Mouse (Mus musculus): ENCODE measurements around the gene Ephb1. TPM values are rescaled to one million over a fixed set of nuclear protein-coding genes. Genes with fewer than 3 reads are reported as not detected.

Ephb1 gene
- polyA plus RNA-seq, 1 experiment, result 3.0 TPM

DNA sequence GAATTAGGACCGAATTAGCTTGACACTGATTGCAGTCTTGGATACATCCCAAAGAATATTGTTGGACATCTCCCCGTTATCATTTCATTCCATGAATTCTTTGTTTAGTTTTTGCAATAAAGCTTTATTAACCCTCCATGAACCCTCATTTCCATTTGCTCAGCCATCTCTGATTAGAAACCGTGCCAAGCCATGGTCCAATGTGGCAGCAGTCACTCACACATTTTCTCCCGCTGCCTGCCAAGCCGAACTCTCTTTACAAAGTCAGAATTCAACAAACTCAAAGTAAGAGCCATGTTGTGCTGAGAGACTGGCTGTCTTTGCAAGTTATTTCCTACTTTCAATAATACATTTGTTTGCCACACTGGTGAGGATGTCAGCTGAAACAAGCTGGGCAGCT is 84.0 kb downstream of the Ephb1 start:
- no peak overlapping the region for H3K4me3 ChIP-seq (ENCODE audit: control insufficient read depth, low read depth, low read length)
- TF ChIP-seq CTCF (IDR thresholded peaks at IDR 0.05; ENCODE audit: control insufficient read depth, insufficient read depth, insufficient replicate concordance, low read depth, low read length), result no peak
- TF ChIP-seq POLR2A (IDR thresholded peaks at IDR 0.05; ENCODE audit: control insufficient read depth, low read depth, low read length), result no peak
- H3K4me1 ChIP-seq (ENCODE audit: control insufficient read depth, insufficient read depth, low read length), result peaks cover 14% of the 10 kb centered on the region
- H3K27ac ChIP-seq (ENCODE audit: control insufficient read depth, insufficient read depth, low read depth, low read length), result no peak overlapping the region
- H3K27me3 ChIP-seq (ENCODE audit: control insufficient read depth, insufficient read depth, low read length), result no peaks in the 10 kb centered on the region
- H3K36me3 ChIP-seq (ENCODE audit: control insufficient read depth, insufficient read depth, low read length), result no peaks in the 10 kb centered on the region

- peaks cover 9% of the 10 kb centered on the region for H3K4me1 ChIP-seq (ENCODE audit: control insufficient read depth, insufficient read depth, low read length)
- TF ChIP-seq CTCF (IDR thresholded peaks at IDR 0.05; ENCODE audit: control insufficient read depth, insufficient read depth, insufficient replicate concordance, low read depth, low read length), result no peak
- TF ChIP-seq POLR2A (IDR thresholded peaks at IDR 0.05; ENCODE audit: control insufficient read depth, low read depth, low read length), result no peak
- no peaks in the 10 kb centered on the region for H3K36me3 ChIP-seq (ENCODE audit: control insufficient read depth, insufficient read depth, low read length)
- H3K27ac ChIP-seq (ENCODE audit: control insufficient read depth, insufficient read depth, low read depth, low read length), result no peak overlapping the region
- H3K4me3 ChIP-seq (ENCODE audit: control insufficient read depth, low read depth, low read length), result peak overlapping the region; percentile 49
- no peaks in the 10 kb centered on the region for H3K27me3 ChIP-seq (ENCODE audit: control insufficient read depth, insufficient read depth, low read length)
Measured at GRCm38 (mm10) chr9:102267311-102268027, 87.0 kb downstream of the Ephb1 start.

DNA sequence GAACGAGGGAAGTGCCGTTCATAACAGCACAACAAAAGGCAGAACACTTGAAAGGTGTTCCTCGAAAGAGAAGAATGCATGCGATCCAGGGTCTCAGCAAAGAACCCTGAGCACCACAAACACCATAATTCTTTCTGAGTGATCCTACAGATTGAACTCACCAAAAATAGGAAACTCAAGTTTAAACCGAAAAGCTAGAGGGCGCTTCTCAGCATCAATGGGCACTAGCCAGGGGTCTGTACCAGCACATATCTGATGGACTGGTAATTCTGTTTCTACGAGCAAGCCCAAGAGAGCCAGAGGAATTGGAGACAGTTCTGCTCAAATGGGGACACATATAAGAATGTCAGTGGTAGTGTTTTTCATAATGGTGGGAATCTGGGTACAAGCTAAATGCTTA is 90.7 kb downstream of the Ephb1 start:
- Histone ChIP-seq H3K27me3 (ENCODE audit: control insufficient read depth, insufficient read depth, low read length) (no peaks in the 10 kb centered on the region), H3K36me3 (ENCODE audit: control insufficient read depth, insufficient read depth, low read length) (no peaks in the 10 kb centered on the region), H3K4me1 (ENCODE audit: control insufficient read depth, insufficient read depth, low read length) (peaks cover 9% of the 10 kb centered on the region)

GRCm38 (mm10) chr9:102262100-102262501 is 92.4 kb downstream of the Ephb1 start:
- H3K27me3 ChIP-seq (ENCODE audit: control insufficient read depth, insufficient read depth, low read length), result no peaks in the 10 kb centered on the region
- no peaks in the 10 kb centered on the region for H3K36me3 ChIP-seq (ENCODE audit: control insufficient read depth, insufficient read depth, low read length)
- H3K27ac ChIP-seq (ENCODE audit: control insufficient read depth, insufficient read depth, low read depth, low read length), result no peak overlapping the region
- no peak for TF ChIP-seq CTCF (IDR thresholded peaks at IDR 0.05; ENCODE audit: control insufficient read depth, insufficient read depth, insufficient replicate concordance, low read depth, low read length)
- no peaks in the 10 kb centered on the region for H3K4me1 ChIP-seq (ENCODE audit: control insufficient read depth, insufficient read depth, low read length)
- no peak overlapping the region for H3K4me3 ChIP-seq (ENCODE audit: control insufficient read depth, low read depth, low read length)

More for the DNA sequence above, 90.7 kb downstream of the Ephb1 start:
- H3K27ac ChIP-seq (ENCODE audit: control insufficient read depth, insufficient read depth, low read depth, low read length), result no peak overlapping the region
- no peak overlapping the region for H3K4me3 ChIP-seq (ENCODE audit: control insufficient read depth, low read depth, low read length)
- no peak for TF ChIP-seq POLR2A (IDR thresholded peaks at IDR 0.05; ENCODE audit: control insufficient read depth, low read depth, low read length)
- no peak for TF ChIP-seq CTCF (IDR thresholded peaks at IDR 0.05; ENCODE audit: control insufficient read depth, insufficient read depth, insufficient replicate concordance, low read depth, low read length)

GRCm38 (mm10) chr9:102261511-102261910 is 93.0 kb downstream of the Ephb1 start:
- Histone ChIP-seq H3K4me3 (ENCODE audit: control insufficient read depth, low read depth, low read length) (no peak overlapping the region), H3K27me3 (ENCODE audit: control insufficient read depth, insufficient read depth, low read length) (no peaks in the 10 kb centered on the region), H3K27ac (ENCODE audit: control insufficient read depth, insufficient read depth, low read depth, low read length) (no peak overlapping the region), H3K4me1 (ENCODE audit: control insufficient read depth, insufficient read depth, low read length) (no peaks in the 10 kb centered on the region), H3K36me3 (ENCODE audit: control insufficient read depth, insufficient read depth, low read length) (no peaks in the 10 kb centered on the region)
- no peak for TF ChIP-seq POLR2A (IDR thresholded peaks at IDR 0.05; ENCODE audit: control insufficient read depth, low read depth, low read length)
- TF ChIP-seq CTCF (IDR thresholded peaks at IDR 0.05; ENCODE audit: control insufficient read depth, insufficient read depth, insufficient replicate concordance, low read depth, low read length), result no peak

GRCm38 (mm10) chr9:102256407-102256806 is 98.1 kb downstream of the Ephb1 start:
- no peaks in the 10 kb centered on the region for H3K36me3 ChIP-seq (ENCODE audit: control insufficient read depth, insufficient read depth, low read length)

GRCm38 (mm10) chr9:102255803-102256202 is 98.7 kb downstream of the Ephb1 start:
- TF ChIP-seq POLR2A (IDR thresholded peaks at IDR 0.05; ENCODE audit: control insufficient read depth, low read depth, low read length), result no peak
- no peak for TF ChIP-seq CTCF (IDR thresholded peaks at IDR 0.05; ENCODE audit: control insufficient read depth, insufficient read depth, insufficient replicate concordance, low read depth, low read length)
- Histone ChIP-seq H3K27ac (ENCODE audit: control insufficient read depth, insufficient read depth, low read depth, low read length) (no peak overlapping the region), H3K4me1 (ENCODE audit: control insufficient read depth, insufficient read depth, low read length) (no peaks in the 10 kb centered on the region), H3K36me3 (ENCODE audit: control insufficient read depth, insufficient read depth, low read length) (no peaks in the 10 kb centered on the region), H3K27me3 (ENCODE audit: control insufficient read depth, insufficient read depth, low read length) (no peaks in the 10 kb centered on the region), H3K4me3 (ENCODE audit: control insufficient read depth, low read depth, low read length) (no peak overlapping the region)

More at GRCm38 (mm10) chr9:102256407-102256806, 98.1 kb downstream of the Ephb1 start:
- Histone ChIP-seq H3K4me3 (ENCODE audit: control insufficient read depth, low read depth, low read length) (no peak overlapping the region), H3K4me1 (ENCODE audit: control insufficient read depth, insufficient read depth, low read length) (no peaks in the 10 kb centered on the region), H3K27ac (ENCODE audit: control insufficient read depth, insufficient read depth, low read depth, low read length) (no peak overlapping the region), H3K27me3 (ENCODE audit: control insufficient read depth, insufficient read depth, low read length) (no peaks in the 10 kb centered on the region)
- TF ChIP-seq POLR2A (IDR thresholded peaks at IDR 0.05; ENCODE audit: control insufficient read depth, low read depth, low read length) (no peak), CTCF (IDR thresholded peaks at IDR 0.05; ENCODE audit: control insufficient read depth, insufficient read depth, insufficient replicate concordance, low read depth, low read length) (no peak)
